Mouse (Mus musculus): Measurements from ENCODE around the gene Tshz3. TPM values are rescaled to one million over a fixed set of nuclear protein-coding genes. Genes with fewer than 3 reads are reported as not detected.

The Tshz3 gene
- total and polyA plus RNA-seq, 3 experiments: not detected

DNA sequence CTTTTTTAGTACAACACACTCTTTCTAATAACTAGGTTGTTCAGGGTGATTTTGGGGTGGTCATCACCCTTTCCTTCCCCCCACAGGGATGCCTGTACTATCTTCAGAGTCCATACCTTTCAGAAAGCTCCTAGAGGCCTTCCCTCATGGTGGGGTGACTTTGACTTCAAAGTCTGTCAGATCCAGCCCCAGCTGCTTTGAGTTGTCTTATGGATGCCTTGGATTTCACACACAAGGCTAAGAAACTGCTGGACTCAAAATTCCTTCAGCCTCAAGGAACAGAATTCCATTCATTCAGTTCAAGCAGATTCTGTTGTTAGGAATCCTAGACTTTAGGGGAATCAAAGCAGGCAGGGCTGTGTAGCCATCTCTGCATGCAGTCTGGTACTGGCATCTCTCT is 41.5 kb upstream of the Tshz3 start:
- H3K9me3 ChIP-seq (replicated peaks; ENCODE audit: insufficient read depth, low read length): no peaks in the 10 kb centered on the region
- H3K27ac ChIP-seq (ENCODE audit: control insufficient read depth, low read depth, low read length): no peak overlapping the region
- no peak overlapping the region for H3K4me3 ChIP-seq (ENCODE audit: control insufficient read depth in 1 of 2, insufficient read depth in 1 of 2, low read depth in 2 of 2, low read length in 2 of 2)
- no peaks in the 10 kb centered on the region for H3K79me2 ChIP-seq (ENCODE audit: control insufficient read depth, insufficient read depth, low read length, poor library complexity)
- H3K9ac ChIP-seq (ENCODE audit: control insufficient read depth, low read depth, low read length, poor library complexity, severe bottlenecking): no peak overlapping the region
- no peaks in the 10 kb centered on the region for H3K4me1 ChIP-seq (ENCODE audit: control insufficient read depth in 1 of 2, insufficient read depth in 2 of 2, low read length in 2 of 2)
- no peaks in the 10 kb centered on the region for H3K27me3 ChIP-seq (ENCODE audit: control insufficient read depth in 1 of 2, insufficient read depth in 2 of 2, low read length in 2 of 2)
- no peak for TF ChIP-seq KAT2A (conservative IDR thresholded peaks at IDR 0.05; ENCODE audit: low read depth, low read length)
- TF ChIP-seq ZKSCAN1 (IDR thresholded peaks at IDR 0.05; ENCODE audit: low read depth, low read length): no peak
- no peak for TF ChIP-seq MYC (IDR thresholded peaks at IDR 0.05; ENCODE audit: low read depth, low read length)
- no peak for TF ChIP-seq SIN3A (IDR thresholded peaks at IDR 0.05; ENCODE audit: low read length)
- no peak for TF ChIP-seq NELFE (IDR thresholded peaks at IDR 0.05; ENCODE audit: low read depth, low read length)
- TF ChIP-seq MAX (IDR thresholded peaks at IDR 0.05; ENCODE audit: low read length): no peak
- TF ChIP-seq NRF1 (IDR thresholded peaks at IDR 0.05; ENCODE audit: insufficient read depth, low read depth, low read length, poor library complexity, severe bottlenecking): no peak
- TF ChIP-seq MAZ (IDR thresholded peaks at IDR 0.05; ENCODE audit: low read depth, low read length): no peak
- TF ChIP-seq ZC3H11A (IDR thresholded peaks at IDR 0.05; ENCODE audit: low read depth, low read length): no peak
- no peak for TF ChIP-seq POLR2AphosphoS2 (IDR thresholded peaks at IDR 0.05; ENCODE audit: low read length)
- no peak for TF ChIP-seq E2F4 (IDR thresholded peaks at IDR 0.05; ENCODE audit: borderline replicate concordance, low read depth, low read length)
- TF ChIP-seq HCFC1 (IDR thresholded peaks at IDR 0.05; ENCODE audit: low read depth, low read length): no peak
- TF ChIP-seq UBTF (IDR thresholded peaks at IDR 0.05; ENCODE audit: borderline replicate concordance, insufficient read depth, low read depth, low read length): no peak
- no peak for TF ChIP-seq ZMIZ1 (IDR thresholded peaks at IDR 0.05; ENCODE audit: low read depth, low read length)
- TF ChIP-seq CHD1 (IDR thresholded peaks at IDR 0.05; ENCODE audit: low read depth, low read length): no peak
- TF ChIP-seq TAL1 (IDR thresholded peaks at IDR 0.05; ENCODE audit: low read length): no peak
- no peak for TF ChIP-seq EP300 (IDR thresholded peaks at IDR 0.05; ENCODE audit: low read depth in 1 of 2, low read length in 2 of 2)
- TF ChIP-seq ELF1 (IDR thresholded peaks at IDR 0.05; ENCODE audit: low read depth, low read length): no peak
- no peak for TF ChIP-seq CHD2 (IDR thresholded peaks at IDR 0.05; ENCODE audit: low read length)
- TF ChIP-seq POLR2AphosphoS5 (IDR thresholded peaks at IDR 0.05; ENCODE audit: borderline replicate concordance, low read depth, low read length): no peak
- H3K36me3 ChIP-seq (ENCODE audit: control insufficient read depth in 1 of 2, insufficient read depth in 2 of 2, low read length in 2 of 2): no peaks in the 10 kb centered on the region
- no peak for DNase-seq (ENCODE audit: low read depth, low spot score)

DNA sequence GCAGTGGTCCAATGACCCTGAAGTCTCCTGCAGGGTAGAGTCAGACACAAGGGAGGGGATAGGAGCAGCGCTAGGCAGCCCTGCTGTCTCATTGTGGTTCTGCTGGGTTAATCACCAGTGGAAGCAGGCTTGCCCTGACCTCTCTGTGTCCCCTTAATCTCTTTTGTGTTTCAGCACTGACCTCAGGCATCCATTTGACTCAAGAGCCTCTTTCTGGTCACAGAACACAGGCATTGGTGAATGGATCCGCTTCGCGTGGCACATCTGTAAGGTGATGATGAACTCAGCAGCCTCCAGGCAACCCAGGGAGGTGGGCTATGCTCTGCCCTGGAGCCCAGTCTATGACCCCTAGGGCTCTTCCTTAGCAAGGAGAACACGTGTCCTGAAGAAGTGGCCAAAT is 39.6 kb upstream of the Tshz3 start:
- Histone ChIP-seq H3K36me3 (ENCODE audit: control insufficient read depth in 1 of 2, insufficient read depth in 2 of 2, low read length in 2 of 2) (no peaks in the 10 kb centered on the region), H3K27ac (ENCODE audit: control insufficient read depth, low read depth, low read length) (no peak overlapping the region), H3K4me1 (ENCODE audit: control insufficient read depth in 1 of 2, insufficient read depth in 2 of 2, low read length in 2 of 2) (no peaks in the 10 kb centered on the region), H3K9ac (ENCODE audit: control insufficient read depth, low read depth, low read length, poor library complexity, severe bottlenecking) (no peak overlapping the region), H3K4me3 (ENCODE audit: control insufficient read depth in 1 of 2, insufficient read depth in 1 of 2, low read depth in 2 of 2, low read length in 2 of 2) (no peak overlapping the region), H3K27me3 (ENCODE audit: control insufficient read depth in 1 of 2, insufficient read depth in 2 of 2, low read length in 2 of 2) (no peaks in the 10 kb centered on the region), H3K9me3 (replicated peaks; ENCODE audit: insufficient read depth, low read length) (no peaks in the 10 kb centered on the region), H3K79me2 (ENCODE audit: control insufficient read depth, insufficient read depth, low read length, poor library complexity) (no peaks in the 10 kb centered on the region)
- no peak for DNase-seq (ENCODE audit: low read depth, low spot score)
- TF ChIP-seq HCFC1 (IDR thresholded peaks at IDR 0.05; ENCODE audit: low read depth, low read length): no peak
- TF ChIP-seq NELFE (IDR thresholded peaks at IDR 0.05; ENCODE audit: low read depth, low read length): no peak
- no peak for TF ChIP-seq RCOR1 (IDR thresholded peaks at IDR 0.05; ENCODE audit: low read depth, low read length)
- no peak for TF ChIP-seq UBTF (IDR thresholded peaks at IDR 0.05; ENCODE audit: borderline replicate concordance, insufficient read depth, low read depth, low read length)
- TF ChIP-seq POLR2AphosphoS5 (IDR thresholded peaks at IDR 0.05; ENCODE audit: borderline replicate concordance, low read depth, low read length): no peak
- no peak for TF ChIP-seq KAT2A (conservative IDR thresholded peaks at IDR 0.05; ENCODE audit: low read depth, low read length)
- TF ChIP-seq SMC3 (IDR thresholded peaks at IDR 0.05; ENCODE audit: low read depth, low read length): no peak
- TF ChIP-seq ELF1 (IDR thresholded peaks at IDR 0.05; ENCODE audit: low read depth, low read length): no peak
- no peak for TF ChIP-seq MXI1 (IDR thresholded peaks at IDR 0.05; ENCODE audit: low read depth, low read length)
- TF ChIP-seq E2F4 (IDR thresholded peaks at IDR 0.05; ENCODE audit: borderline replicate concordance, low read depth, low read length): no peak
- no peak for TF ChIP-seq ZC3H11A (IDR thresholded peaks at IDR 0.05; ENCODE audit: low read depth, low read length)
- TF ChIP-seq RAD21 (IDR thresholded peaks at IDR 0.05; ENCODE audit: low read depth, low read length): no peak
- no peak for TF ChIP-seq JUND (IDR thresholded peaks at IDR 0.05; ENCODE audit: low read depth, low read length)
- TF ChIP-seq GATA1 (IDR thresholded peaks at IDR 0.05; ENCODE audit: low read depth, low read length): no peak
- no peak for TF ChIP-seq USF2 (IDR thresholded peaks at IDR 0.05; ENCODE audit: borderline replicate concordance in 1 of 2, insufficient read depth in 1 of 2, low read depth in 1 of 2, low read length in 2 of 2)
- no peak for TF ChIP-seq CTCF (IDR thresholded peaks at IDR 0.05 in 2 of 3, conservative IDR thresholded peaks at IDR 0.05 in 1 of 3; ENCODE audit: control insufficient read depth in 1 of 3, insufficient read depth in 1 of 3, low read depth in 2 of 3, low read length in 3 of 3, poor library complexity in 1 of 3, severe bottlenecking in 1 of 3)
- no peak for TF ChIP-seq MAFK (IDR thresholded peaks at IDR 0.05; ENCODE audit: borderline replicate concordance, low read depth, low read length)
- TF ChIP-seq MYC (IDR thresholded peaks at IDR 0.05; ENCODE audit: low read depth, low read length): no peak
- TF ChIP-seq CHD1 (IDR thresholded peaks at IDR 0.05; ENCODE audit: low read depth, low read length): no peak
- no peak for TF ChIP-seq NRF1 (IDR thresholded peaks at IDR 0.05; ENCODE audit: insufficient read depth, low read depth, low read length, poor library complexity, severe bottlenecking)
